Mouse (Mus musculus): ENCODE data around the gene Nubp2. TPM values are rescaled to one million over a fixed set of nuclear protein-coding genes. Genes with fewer than 3 reads are reported as not detected.

Gene Nubp2
- 29.5 and 36.3 TPM in 2 replicates for polyA plus RNA-seq (2012; rRNA removed)

DNA sequence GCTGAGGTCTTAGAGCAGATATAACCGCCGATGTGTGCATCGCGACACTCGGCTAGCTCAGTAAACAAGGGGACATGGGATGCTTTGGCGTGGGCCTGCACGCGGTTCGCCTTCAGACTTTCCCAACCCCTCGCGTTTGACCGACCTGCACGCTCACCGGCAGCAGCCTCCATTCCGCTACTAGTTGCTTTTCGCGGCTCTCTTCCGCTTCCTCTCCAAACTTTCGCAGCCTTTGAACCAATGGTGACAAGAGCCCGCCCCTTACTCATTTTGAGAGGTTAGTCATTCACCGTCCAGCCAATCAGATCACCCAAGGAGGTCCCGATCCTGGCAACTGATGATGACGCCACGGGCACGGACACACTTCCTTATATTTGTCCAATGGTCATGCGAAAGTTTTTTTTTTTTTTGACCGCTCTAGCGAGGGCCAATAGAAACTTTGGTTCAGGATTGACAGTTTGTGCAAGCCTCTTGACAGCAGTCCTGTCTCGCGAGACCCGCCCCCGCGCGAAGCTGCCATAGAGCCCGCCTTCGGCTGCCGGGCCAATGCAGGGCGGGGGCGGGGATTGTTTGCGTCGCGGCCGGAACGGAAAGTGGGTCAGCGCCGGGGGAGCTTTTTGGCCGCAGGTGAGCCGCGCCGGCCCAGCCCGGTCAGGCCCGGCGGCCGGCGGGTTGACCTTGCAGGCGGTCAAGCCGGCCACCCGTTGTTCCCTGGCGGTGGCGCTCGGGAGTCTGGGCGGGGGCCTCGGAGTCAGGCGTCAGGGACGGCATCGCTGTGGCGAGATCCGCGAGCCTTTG lies at the start of gene Nubp2, which contains the start of gene Spsb3:
Gene Nubp2 (minus strand): TSS at position 216 of the 798 bp plus-strand sequence.
Gene Spsb3 (plus strand): TSS at position 510 of the 798 bp plus-strand sequence.
- peak; percentile 100 for DNase-seq (ENCODE audit: low read depth)
- TF ChIP-seq POLR2A (IDR thresholded peaks at IDR 0.05; ENCODE audit: borderline replicate concordance, extremely low read depth, insufficient read depth, insufficient read length, poor library complexity, severe bottlenecking) (peak; percentile 66), CTCF (IDR thresholded peaks at IDR 0.05; ENCODE audit: borderline replicate concordance, extremely low read depth, insufficient read depth, insufficient read length) (no peak)

DNA sequence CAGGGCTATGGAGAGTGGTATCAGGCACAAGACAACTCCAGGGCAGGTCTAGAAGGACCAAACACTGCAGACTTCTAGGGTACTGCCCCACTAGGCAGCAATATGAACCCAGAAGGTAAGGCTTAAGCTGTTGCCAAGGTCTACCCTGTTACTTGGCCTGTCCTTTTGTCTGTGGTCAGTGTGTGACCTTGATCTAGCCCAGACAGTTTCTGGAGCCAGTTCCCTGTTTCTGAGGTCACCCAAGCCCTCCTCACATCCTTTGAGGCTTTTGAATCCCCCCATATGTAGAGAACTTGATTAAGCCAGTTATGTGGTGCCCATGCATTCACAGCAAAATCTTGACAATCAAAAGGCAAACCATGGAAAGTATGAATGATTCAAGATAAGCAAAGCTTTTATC lies 49.5 kb upstream of the Nubp2 start:
- TF ChIP-seq POLR2A (IDR thresholded peaks at IDR 0.05; ENCODE audit: borderline replicate concordance, extremely low read depth, insufficient read depth, insufficient read length, poor library complexity, severe bottlenecking) (no peak), CTCF (IDR thresholded peaks at IDR 0.05; ENCODE audit: borderline replicate concordance, extremely low read depth, insufficient read depth, insufficient read length) (no peak)
- no peak for DNase-seq (ENCODE audit: low read depth)

DNA sequence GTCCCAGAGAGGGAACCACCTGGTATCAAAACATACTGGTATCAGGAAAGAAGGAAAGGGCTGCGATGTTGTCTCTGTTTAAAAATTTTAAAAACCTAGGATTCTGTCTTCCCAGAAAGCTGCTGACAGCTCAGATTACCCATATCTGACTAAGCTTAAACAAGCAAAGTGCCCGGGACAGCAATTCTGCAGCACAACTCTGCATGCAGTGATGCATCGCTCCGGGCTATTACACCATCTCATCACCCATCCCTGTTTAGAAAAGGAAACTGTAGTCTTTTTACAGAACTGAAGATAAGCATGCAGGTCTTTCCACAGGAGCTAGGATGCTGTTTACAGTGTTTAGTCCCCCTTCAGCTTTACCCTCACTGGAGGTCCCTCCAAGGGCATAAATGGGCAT lies 48.8 kb upstream of the Nubp2 start:
- no peak for DNase-seq (ENCODE audit: low read depth)

DNA sequence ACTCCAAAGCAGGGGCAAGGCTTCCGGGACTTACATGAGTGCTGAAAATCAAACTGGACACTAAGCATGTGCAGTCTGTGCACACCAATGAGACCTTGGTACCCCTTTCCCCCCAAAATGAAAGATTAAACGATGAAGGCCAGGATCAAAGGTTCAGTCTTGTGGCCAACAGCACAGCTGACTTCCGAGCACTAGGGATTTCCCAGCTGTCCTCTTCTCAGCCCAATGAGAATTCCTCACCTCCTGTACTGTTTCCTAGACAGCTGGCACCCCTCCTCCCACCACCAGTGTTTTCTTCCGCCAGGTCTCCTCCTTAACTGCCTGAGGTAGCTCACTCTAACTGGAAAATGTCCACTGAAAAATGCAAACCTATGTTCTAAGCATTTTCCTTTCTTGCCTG lies 47.0 kb upstream of the Nubp2 start:
- TF ChIP-seq CTCF (IDR thresholded peaks at IDR 0.05; ENCODE audit: borderline replicate concordance, extremely low read depth, insufficient read depth, insufficient read length) (no peak), POLR2A (IDR thresholded peaks at IDR 0.05; ENCODE audit: borderline replicate concordance, extremely low read depth, insufficient read depth, insufficient read length, poor library complexity, severe bottlenecking) (no peak)
- no peak for DNase-seq (ENCODE audit: low read depth)

More for the DNA sequence above, 48.8 kb upstream of the Nubp2 start:
- TF ChIP-seq CTCF (IDR thresholded peaks at IDR 0.05; ENCODE audit: borderline replicate concordance, extremely low read depth, insufficient read depth, insufficient read length) = no peak
- no peak for TF ChIP-seq POLR2A (IDR thresholded peaks at IDR 0.05; ENCODE audit: borderline replicate concordance, extremely low read depth, insufficient read depth, insufficient read length, poor library complexity, severe bottlenecking)

DNA sequence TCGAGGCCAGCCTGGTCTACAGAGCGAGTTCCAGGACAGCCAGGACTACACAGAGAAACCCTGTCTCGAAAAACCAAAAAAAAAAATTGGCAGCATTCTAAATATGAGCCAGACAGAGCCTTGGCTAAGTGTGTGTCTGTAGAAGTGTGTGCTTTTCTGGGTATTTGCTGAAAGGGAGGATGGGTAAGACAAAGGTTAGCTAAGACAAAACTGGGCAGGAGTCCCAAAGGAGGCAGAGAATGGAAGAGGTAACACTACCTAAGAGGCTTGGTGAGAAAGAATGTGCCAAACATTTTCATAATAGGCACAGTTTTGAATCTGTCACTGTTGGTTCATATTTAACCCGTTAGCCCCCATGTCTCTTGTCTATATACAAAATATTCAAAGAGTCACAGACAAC lies 46.3 kb upstream of the Nubp2 start:
- no peak for DNase-seq (ENCODE audit: low read depth)
- TF ChIP-seq POLR2A (IDR thresholded peaks at IDR 0.05; ENCODE audit: borderline replicate concordance, extremely low read depth, insufficient read depth, insufficient read length, poor library complexity, severe bottlenecking) = no peak
- no peak for TF ChIP-seq CTCF (IDR thresholded peaks at IDR 0.05; ENCODE audit: borderline replicate concordance, extremely low read depth, insufficient read depth, insufficient read length)

DNA sequence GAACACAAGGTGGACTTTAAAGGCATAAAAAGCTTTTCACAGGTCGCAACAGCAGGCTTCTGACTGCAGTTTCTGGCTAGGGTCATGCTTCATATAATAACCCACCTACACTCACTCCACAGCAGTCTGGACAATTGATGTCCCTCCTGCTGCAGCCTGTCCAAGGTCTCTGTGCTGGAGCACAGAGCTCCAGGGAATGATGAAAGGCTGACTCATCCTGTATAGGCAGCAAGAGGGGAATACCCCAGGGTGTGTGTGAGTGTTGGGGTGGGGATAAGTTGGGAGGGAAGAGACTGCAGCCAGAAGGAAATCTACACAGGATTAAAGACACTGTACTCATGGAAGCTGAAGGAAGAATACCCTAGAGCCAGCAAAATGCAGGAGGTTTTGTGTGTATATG lies 43.4 kb upstream of the Nubp2 start:
- no peak for DNase-seq (ENCODE audit: low read depth)
- TF ChIP-seq CTCF (IDR thresholded peaks at IDR 0.05; ENCODE audit: borderline replicate concordance, extremely low read depth, insufficient read depth, insufficient read length) = no peak
- TF ChIP-seq POLR2A (IDR thresholded peaks at IDR 0.05; ENCODE audit: borderline replicate concordance, extremely low read depth, insufficient read depth, insufficient read length, poor library complexity, severe bottlenecking) = no peak

DNA sequence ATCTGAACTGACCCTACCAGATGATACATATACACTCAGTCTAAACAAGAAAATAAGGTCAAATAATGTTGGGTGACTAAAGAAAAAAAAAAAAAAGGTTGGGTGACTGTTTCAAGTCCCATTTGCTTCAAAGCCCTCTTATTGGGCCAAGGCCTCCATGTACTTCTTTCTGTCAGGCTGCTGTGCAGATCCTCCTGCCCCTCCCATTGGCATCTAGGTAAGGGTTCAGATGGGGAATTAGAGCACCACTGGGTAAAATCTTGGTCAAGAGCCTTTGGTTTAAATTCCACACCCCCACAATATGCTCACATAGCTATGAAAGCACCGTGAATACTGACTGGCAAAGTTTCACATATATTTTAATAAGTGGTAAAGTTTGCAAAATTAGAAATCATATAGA lies 37.1 kb upstream of the Nubp2 start:
- no peak for DNase-seq (ENCODE audit: low read depth)
- TF ChIP-seq POLR2A (IDR thresholded peaks at IDR 0.05; ENCODE audit: borderline replicate concordance, extremely low read depth, insufficient read depth, insufficient read length, poor library complexity, severe bottlenecking) = no peak
- TF ChIP-seq CTCF (IDR thresholded peaks at IDR 0.05; ENCODE audit: borderline replicate concordance, extremely low read depth, insufficient read depth, insufficient read length) = no peak

DNA sequence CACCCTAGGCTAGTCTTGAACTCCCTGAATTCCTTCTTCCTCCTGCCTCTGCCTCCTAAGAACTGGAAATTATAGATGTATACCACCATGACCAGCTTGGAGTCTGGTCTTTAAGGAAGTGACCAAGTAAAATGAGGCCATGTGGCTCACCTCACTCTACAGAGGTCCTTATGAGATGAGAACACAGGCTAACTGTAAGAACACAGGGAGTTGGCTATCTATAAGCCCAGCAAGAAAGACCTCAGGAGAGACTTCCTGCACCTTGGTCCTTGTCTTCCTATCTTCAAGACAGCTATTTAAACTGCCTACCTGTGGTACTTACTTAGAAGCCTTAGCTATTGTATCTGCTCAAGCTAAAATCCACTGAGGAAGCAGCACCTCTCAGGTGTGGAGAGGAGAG lies 27.8 kb upstream of the Nubp2 start:
- no peak for DNase-seq (ENCODE audit: low read depth)
- TF ChIP-seq POLR2A (IDR thresholded peaks at IDR 0.05; ENCODE audit: borderline replicate concordance, extremely low read depth, insufficient read depth, insufficient read length, poor library complexity, severe bottlenecking) (no peak), CTCF (IDR thresholded peaks at IDR 0.05; ENCODE audit: borderline replicate concordance, extremely low read depth, insufficient read depth, insufficient read length) (no peak)

DNA sequence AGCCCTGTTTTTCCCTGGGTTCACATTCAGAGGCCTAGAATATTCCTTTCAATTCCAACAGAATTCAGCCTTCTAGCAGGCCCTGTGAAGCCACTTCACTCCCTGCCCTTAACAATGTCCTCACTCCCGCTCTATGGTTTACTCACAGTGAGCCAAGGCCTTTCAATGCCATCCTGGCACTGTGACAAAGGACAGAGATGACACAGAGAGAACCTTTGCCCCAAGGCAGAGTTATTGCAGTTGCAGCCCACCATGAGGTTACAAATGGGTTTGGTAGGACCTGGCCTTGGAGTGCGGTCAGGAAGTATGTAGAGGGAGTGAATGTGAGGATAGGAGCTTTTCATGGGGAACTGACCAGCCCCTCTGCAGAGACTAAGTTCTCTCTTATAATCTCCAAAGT lies 21.4 kb upstream of the Nubp2 start:
- no peak for TF ChIP-seq CTCF (IDR thresholded peaks at IDR 0.05; ENCODE audit: borderline replicate concordance, extremely low read depth, insufficient read depth, insufficient read length)
- TF ChIP-seq POLR2A (IDR thresholded peaks at IDR 0.05; ENCODE audit: borderline replicate concordance, extremely low read depth, insufficient read depth, insufficient read length, poor library complexity, severe bottlenecking) = no peak
- no peak for DNase-seq (ENCODE audit: low read depth)

DNA sequence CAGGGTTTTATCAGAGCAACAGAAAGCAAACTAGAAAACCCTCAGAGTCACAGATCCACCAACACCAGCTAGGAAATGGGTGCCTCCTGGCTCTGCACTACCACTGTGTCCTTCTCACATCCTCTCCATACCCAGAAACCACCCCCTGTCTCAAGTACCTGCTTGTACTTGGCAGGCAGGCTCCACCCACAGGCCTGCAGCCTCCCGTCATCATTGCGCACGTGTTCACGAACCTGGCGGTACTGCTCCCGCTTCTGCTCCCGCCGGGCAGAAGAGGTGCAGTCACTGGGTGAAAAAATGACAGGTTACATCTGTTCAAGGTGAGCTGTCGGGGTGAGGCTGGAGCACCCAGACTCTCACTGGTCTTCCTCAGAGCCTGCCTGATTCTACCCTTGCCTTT lies 17.6 kb upstream of the Nubp2 start:
- TF ChIP-seq POLR2A (IDR thresholded peaks at IDR 0.05; ENCODE audit: borderline replicate concordance, extremely low read depth, insufficient read depth, insufficient read length, poor library complexity, severe bottlenecking) = no peak
- TF ChIP-seq CTCF (IDR thresholded peaks at IDR 0.05; ENCODE audit: borderline replicate concordance, extremely low read depth, insufficient read depth, insufficient read length) = no peak
- DNase-seq (ENCODE audit: low read depth) = no peak

DNA sequence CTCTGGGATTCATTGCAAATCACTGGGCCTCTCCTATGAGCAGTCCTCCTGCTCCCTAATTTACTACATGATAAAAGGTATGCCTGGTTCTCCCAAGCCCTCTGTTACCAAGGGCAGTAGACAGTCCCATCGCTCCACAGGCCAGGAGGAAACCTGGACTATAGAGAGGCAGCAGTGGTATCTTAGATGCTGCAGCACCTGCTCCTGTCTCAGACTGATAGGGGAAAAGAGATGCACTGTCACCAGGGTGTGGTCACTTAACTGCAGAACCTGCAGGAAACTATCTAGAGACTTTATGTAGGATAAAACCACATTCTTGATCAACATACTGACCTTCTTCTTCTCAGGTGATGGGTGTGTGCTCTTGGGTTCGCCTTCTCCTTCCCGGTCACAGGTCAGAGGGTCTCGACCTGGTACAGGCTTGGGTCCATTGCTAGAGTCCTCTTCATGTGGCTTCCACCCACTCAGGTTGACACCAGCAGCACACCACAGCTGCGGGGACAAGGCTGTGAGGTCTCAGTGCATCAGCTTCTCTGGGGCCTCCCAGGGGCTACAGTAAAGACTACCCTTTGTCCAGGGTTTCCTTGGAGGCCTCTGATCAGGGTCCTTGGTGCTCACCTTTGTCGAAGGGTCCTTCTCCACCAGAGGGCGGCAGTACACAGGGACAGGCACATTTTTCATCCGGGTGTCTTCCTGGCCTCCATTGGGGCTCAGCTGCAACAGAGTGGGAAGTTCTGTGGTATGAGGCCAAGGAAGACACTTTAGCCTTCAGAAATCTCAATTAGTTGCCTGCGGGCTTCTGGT lies 16.7 kb upstream of the Nubp2 start:
- peak; percentile 40; the same call in 1 of the 2 replicates for TF ChIP-seq CTCF (IDR thresholded peaks at IDR 0.05; ENCODE audit: borderline replicate concordance, extremely low read depth, insufficient read depth, insufficient read length)
- no peak for TF ChIP-seq POLR2A (IDR thresholded peaks at IDR 0.05; ENCODE audit: borderline replicate concordance, extremely low read depth, insufficient read depth, insufficient read length, poor library complexity, severe bottlenecking)
- no peak for DNase-seq (ENCODE audit: low read depth)
